Mouse (Mus musculus) limb, embryonic 14.5 days (tissue): ENCODE measurements around the gene Sez6. TPM values are rescaled to one million over a fixed set of nuclear protein-coding genes. Genes with fewer than 3 reads are reported as not detected.

ENCODE experiments used
- ATAC-seq: fragments of 200-750 bp; cut with Nextera tagmentation; 2 replicates; pipeline ENCODE4 v1.8.0; 2017; ENCODE audit warnings: low read depth, moderate number of reproducible peaks, moderate TSS enrichment; ENCODE audit not compliant: low FRiP score
- DNase-seq: peaks from one replicate; pipeline ENCODE4 v3.0.0-alpha.2; 2015; ENCODE audit warnings: low spot score
- H3K27ac ChIP-seq: fragments of 300-500 bp; sonication (generic); replicated peaks from 2 replicates; pipeline ENCODE4 v1.5.1; 2014; ENCODE audit warnings: low read depth, mild to moderate bottlenecking, low read length, moderate library complexity, mixed read lengths
- H3K27me3 ChIP-seq: fragments of 300-500 bp; sonication (generic); 2 replicates; pipeline ENCODE4 v1.6.1; 2014; ENCODE audit warnings: low read length, mixed read lengths; ENCODE audit not compliant: control insufficient read depth, insufficient read depth
- H3K36me3 ChIP-seq: fragments of 300-500 bp; sonication (generic); 2 replicates; pipeline ENCODE4 v1.6.1; 2014; ENCODE audit warnings: mild to moderate bottlenecking, low read length, moderate library complexity, mixed read lengths; ENCODE audit not compliant: control insufficient read depth, insufficient read depth
- H3K4me1 ChIP-seq: fragments of 300-500 bp; sonication (generic); 2 replicates; pipeline ENCODE4 v1.6.1; 2014; ENCODE audit warnings: antibody characterized with exemption, low read length, mixed read lengths; ENCODE audit not compliant: control insufficient read depth, insufficient read depth
- H3K4me2 ChIP-seq: fragments of 300-500 bp; sonication (generic); replicated peaks from 2 replicates; pipeline ENCODE4 v1.6.1; 2014; ENCODE audit warnings: low read depth, mild to moderate bottlenecking, low read length, moderate library complexity; ENCODE audit not compliant: severe bottlenecking
- H3K4me3 ChIP-seq: fragments of 300-500 bp; sonication (generic); replicated peaks from 2 replicates; pipeline ENCODE4 v1.5.1; 2014; ENCODE audit warnings: low read length
- H3K9ac ChIP-seq: fragments of 300-500 bp; sonication (generic); 2 replicates; pipeline ENCODE4 v1.6.1; 2014; ENCODE audit warnings: mild to moderate bottlenecking, low read depth, low read length, moderate library complexity; ENCODE audit not compliant: severe bottlenecking
- H3K9me3 ChIP-seq: fragments of 300-500 bp; sonication (generic); 2 replicates; pipeline ENCODE4 v1.6.1; 2016; ENCODE audit warnings: low read length; ENCODE audit not compliant: control insufficient read depth
- POLR2A ChIP-seq: fragments of 200-500 bp; IDR thresholded peaks from 2 replicates; pipeline ENCODE4 v1.8.0; 2012; ENCODE audit warnings: inconsistent platforms, mild to moderate bottlenecking, moderate library complexity, borderline replicate concordance; ENCODE audit not compliant: insufficient read depth, insufficient read length; ENCODE audit errors: extremely low read depth
- WGBS: fragments of 180-500 bp; shearing (Covaris S2); extraction: QIAGEN DNeasy Blood & Tissue Kit; methylation state at CpG from one replicate; pipeline ENCODE4 v1.1.7; 2014; 5-methylcytosine and 5-hydroxymethylcytosine counted together
- polyA plus RNA-seq, 2 experiments: library from polyadenylated mRNA; depleted of rRNA in 1 of 2; stranded (reverse) in 1 of 2; unstranded in 1 of 2; fragments of >200 nt; fragmentation: Nextera tagmentation in 1 of 2; extraction: Ambion mirVana in 1 of 2; gene quantifications; 2 replicates each; pipeline versions ENCODE4 v1.2.1 to v1.2.3; 2012 to 2014

Gene Sez6
- polyA plus RNA-seq, 2 experiments, result 1.2 to 1.4 TPM

DNA sequence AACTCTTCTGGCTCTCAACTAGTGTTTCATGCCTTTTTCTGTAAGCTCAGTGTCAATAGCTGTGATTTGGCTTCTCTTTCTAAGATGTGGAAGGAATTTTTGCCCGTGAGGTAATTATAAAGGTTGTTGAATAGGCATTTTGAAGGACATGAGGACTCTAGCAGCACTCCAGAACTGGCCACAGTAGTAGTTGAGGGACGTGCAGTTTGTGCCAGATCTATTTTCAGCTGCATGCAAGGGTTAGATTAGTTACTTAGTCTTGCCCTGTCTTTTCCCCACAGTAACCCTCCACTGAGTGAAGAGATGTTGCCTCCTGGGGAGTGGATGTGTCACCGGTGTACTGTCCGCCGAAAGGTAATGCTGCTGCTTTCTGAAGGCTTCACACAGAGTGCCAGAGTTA lies 75.8 kb downstream of the Sez6 start:
- no peak for TF ChIP-seq POLR2A
- H3K36me3 ChIP-seq, result peaks cover 65% of the 10 kb centered on the region
- no peaks in the 10 kb centered on the region for H3K4me1 ChIP-seq
- DNase-seq (no peak), ATAC-seq (no peak)
- no peaks in the 10 kb centered on the region for H3K27me3 ChIP-seq
- H3K4me3 ChIP-seq, result no peak overlapping the region
- H3K9me3 ChIP-seq, result no peaks in the 10 kb centered on the region
- H3K27ac ChIP-seq, result no peak overlapping the region
- 90% methylated on average over 5 of the region's 5 CpGs for WGBS
- no peak overlapping the region for H3K4me2 ChIP-seq
- no peak overlapping the region for H3K9ac ChIP-seq

DNA sequence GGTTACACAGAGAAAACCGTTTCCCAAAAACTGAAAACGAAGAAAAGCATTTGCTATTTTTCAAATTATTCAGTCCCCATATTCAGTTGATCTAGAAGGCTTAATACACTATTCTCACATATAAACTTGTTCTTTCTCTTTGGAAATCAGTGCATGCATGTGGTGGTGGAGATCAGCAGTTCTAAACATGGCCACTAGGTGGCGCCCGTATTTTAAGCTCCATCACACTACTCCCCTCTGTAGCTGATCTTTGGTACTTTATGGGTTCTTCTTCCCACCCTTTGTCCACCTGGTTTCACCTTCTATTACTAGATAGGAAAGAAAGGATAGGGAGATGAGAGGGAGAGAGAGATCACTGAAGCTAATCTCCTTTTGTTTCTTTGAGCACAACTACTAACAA lies 89.1 kb downstream of the Sez6 start:
- no peak overlapping the region for H3K9ac ChIP-seq
- ATAC-seq (peak; percentile 78; the same call in 1 of the 2 replicates), DNase-seq (peak; percentile 81)
- H3K27me3 ChIP-seq, result no peaks in the 10 kb centered on the region
- H3K4me3 ChIP-seq, result no peak overlapping the region
- no peaks in the 10 kb centered on the region for H3K4me1 ChIP-seq
- TF ChIP-seq POLR2A, result no peak
- WGBS, result 30% methylated on average over 4 of the region's 4 CpGs
- no peak overlapping the region for H3K4me2 ChIP-seq
- peaks cover 87% of the 10 kb centered on the region for H3K36me3 ChIP-seq
- no peak overlapping the region for H3K27ac ChIP-seq
- H3K9me3 ChIP-seq, result no peaks in the 10 kb centered on the region

- peak; percentile 13 for DNase-seq
- no peak for TF ChIP-seq POLR2A
- H3K4me1 ChIP-seq, result no peaks in the 10 kb centered on the region
- H3K4me3 ChIP-seq, result no peak overlapping the region
- H3K27me3 ChIP-seq, result no peaks in the 10 kb centered on the region
- H3K36me3 ChIP-seq, result peaks cover 87% of the 10 kb centered on the region
- H3K27ac ChIP-seq, result no peak overlapping the region
- H3K9ac ChIP-seq, result no peak overlapping the region
- 87% methylated on average over 8 of the region's 8 CpGs for WGBS
- H3K4me2 ChIP-seq, result no peak overlapping the region
- H3K9me3 ChIP-seq, result no peaks in the 10 kb centered on the region
- ATAC-seq, result no peak
Observed at GRCm38 (mm10) chr11:78023607-78024006, 93.0 kb downstream of the Sez6 start.

Other genes starting within 250 kb of the Sez6 start
- 19.5 and 21.3 TPM in 2 replicates for gene Nufip2, start 244.6 kb upstream of the Sez6 start, polyA plus RNA-seq (2012; rRNA removed)
- gene Nufip2, start 244.6 kb upstream of the Sez6 start, polyA plus RNA-seq (2014; fragmentation: Nextera tagmentation; extraction: Ambion mirVana), result 5.5 and 5.8 TPM in 2 replicates
- gene Cryba1, start 205.5 kb upstream of the Sez6 start, polyA plus RNA-seq (2012; rRNA removed), result not detected in 2 replicates
- not detected in 2 replicates for gene Cryba1, start 205.5 kb upstream of the Sez6 start, polyA plus RNA-seq (2014; fragmentation: Nextera tagmentation; extraction: Ambion mirVana)
- 42.9 and 47.0 TPM in 2 replicates for gene Myo18a, start 167.6 kb upstream of the Sez6 start, polyA plus RNA-seq (2012; rRNA removed)
- 43.5 and 45.3 TPM in 2 replicates for gene Myo18a, start 167.6 kb upstream of the Sez6 start, polyA plus RNA-seq (2014; fragmentation: Nextera tagmentation; extraction: Ambion mirVana)
- gene Gm10277, start 143.1 kb upstream of the Sez6 start, polyA plus RNA-seq (2012; rRNA removed), result not detected in 2 replicates
- gene Gm10277, start 143.1 kb upstream of the Sez6 start, polyA plus RNA-seq (2014; fragmentation: Nextera tagmentation; extraction: Ambion mirVana), result 0.75 and 0.89 TPM in 2 replicates
- gene Pipox, start 36.7 kb upstream of the Sez6 start, polyA plus RNA-seq (2012; rRNA removed), result 1.1 and 1.3 TPM in 2 replicates
- gene Pipox, start 36.7 kb upstream of the Sez6 start, polyA plus RNA-seq (2014; fragmentation: Nextera tagmentation; extraction: Ambion mirVana), result 0.94 and 1.1 TPM in 2 replicates
- 81.2 and 85.8 TPM in 2 replicates for gene Phf12, start 52.0 kb downstream of the Sez6 start, polyA plus RNA-seq (2012; rRNA removed)
- 18.3 and 19.7 TPM in 2 replicates for gene Phf12, start 52.0 kb downstream of the Sez6 start, polyA plus RNA-seq (2014; fragmentation: Nextera tagmentation; extraction: Ambion mirVana)
- gene Dhrs13, start 101.5 kb downstream of the Sez6 start, polyA plus RNA-seq (2012; rRNA removed), result 14.7 and 18.2 TPM in 2 replicates
- 22.4 and 23.6 TPM in 2 replicates for gene Dhrs13, start 101.5 kb downstream of the Sez6 start, polyA plus RNA-seq (2014; fragmentation: Nextera tagmentation; extraction: Ambion mirVana)
- 68.5 and 81.2 TPM in 2 replicates for gene Flot2, start 107.1 kb downstream of the Sez6 start, polyA plus RNA-seq (2012; rRNA removed)
- gene Flot2, start 107.1 kb downstream of the Sez6 start, polyA plus RNA-seq (2014; fragmentation: Nextera tagmentation; extraction: Ambion mirVana), result 49.1 and 53.8 TPM in 2 replicates
- gene Eral1, start 149.6 kb downstream of the Sez6 start, polyA plus RNA-seq (2012; rRNA removed), result 34.4 and 42.2 TPM in 2 replicates
- 35.8 and 38.4 TPM in 2 replicates for gene Eral1, start 149.6 kb downstream of the Sez6 start, polyA plus RNA-seq (2014; fragmentation: Nextera tagmentation; extraction: Ambion mirVana)
- gene Fam222b, start 163.9 kb downstream of the Sez6 start, polyA plus RNA-seq (2012; rRNA removed), result 11.7 and 15.9 TPM in 2 replicates
- 13.3 and 18.1 TPM in 2 replicates for gene Fam222b, start 163.9 kb downstream of the Sez6 start, polyA plus RNA-seq (2014; fragmentation: Nextera tagmentation; extraction: Ambion mirVana)
- gene Traf4, start 234.8 kb downstream of the Sez6 start, polyA plus RNA-seq (2012; rRNA removed), result 159 and 212 TPM in 2 replicates
- 59.0 and 67.7 TPM in 2 replicates for gene Traf4, start 234.8 kb downstream of the Sez6 start, polyA plus RNA-seq (2014; fragmentation: Nextera tagmentation; extraction: Ambion mirVana)
- 38.3 and 46.4 TPM in 2 replicates for gene Nek8, start 245.9 kb downstream of the Sez6 start, polyA plus RNA-seq (2012; rRNA removed)
- gene Nek8, start 245.9 kb downstream of the Sez6 start, polyA plus RNA-seq (2014; fragmentation: Nextera tagmentation; extraction: Ambion mirVana), result 11.9 and 17.2 TPM in 2 replicates
- gene Tlcd1, start 245.9 kb downstream of the Sez6 start, polyA plus RNA-seq (2012; rRNA removed), result 43.3 and 48.4 TPM in 2 replicates
- gene Tlcd1, start 245.9 kb downstream of the Sez6 start, polyA plus RNA-seq (2014; fragmentation: Nextera tagmentation; extraction: Ambion mirVana), result 19.4 and 21.4 TPM in 2 replicates